Mouse (Mus musculus): Measurements from ENCODE around the gene Lca5l. TPM values are rescaled to one million over a fixed set of nuclear protein-coding genes. Genes with fewer than 3 reads are reported as not detected.

The Lca5l gene
- polyA plus RNA-seq, 1 experiment from 2014 or later, result 1.7 TPM

GRCm38 (mm10) chr16:96222452-96222851 is 30.4 kb upstream of the Lca5l start:
- ATAC-seq, result no peak
- Histone ChIP-seq H3K4me3 (ENCODE audit: low read depth, low read length) (no peak overlapping the region), H3K27me3 (ENCODE audit: control insufficient read depth, insufficient read depth, low read depth, low read length) (no peaks in the 10 kb centered on the region), H3K27ac (ENCODE audit: low read length) (no peak overlapping the region), H3K9ac (ENCODE audit: low read depth, low read length) (no peak overlapping the region), H3K4me1 (ENCODE audit: control insufficient read depth, insufficient read depth, low read length) (no peaks in the 10 kb centered on the region), H3K9me3 (replicated peaks; ENCODE audit: control insufficient read depth, low read length, poor library complexity, severe bottlenecking) (no peaks in the 10 kb centered on the region), H3K36me3 (ENCODE audit: control insufficient read depth, insufficient read depth, low read length) (no peaks in the 10 kb centered on the region), H3K4me2 (ENCODE audit: low read length) (no peak overlapping the region)
- WGBS, result 89% methylated on average over 1 of the region's 1 CpGs

- H3K4me2 ChIP-seq (ENCODE audit: low read length), result no peak overlapping the region
- WGBS, result 91% methylated on average over 3 of the region's 3 CpGs
These were observed 29.9 kb upstream of the Lca5l start for GRCm38 (mm10) chr16:96221959-96222358.

GRCm38 (mm10) chr16:96221491-96221890 is 29.4 kb upstream of the Lca5l start:
- H3K27ac ChIP-seq (ENCODE audit: low read length), result no peak overlapping the region
- no peak for ATAC-seq
- no peak overlapping the region for H3K4me3 ChIP-seq (ENCODE audit: low read depth, low read length)
- WGBS, result 72% methylated on average over 5 of the region's 5 CpGs
- H3K4me1 ChIP-seq (ENCODE audit: control insufficient read depth, insufficient read depth, low read length), result no peaks in the 10 kb centered on the region
- no peak overlapping the region for H3K4me2 ChIP-seq (ENCODE audit: low read length)
- H3K36me3 ChIP-seq (ENCODE audit: control insufficient read depth, insufficient read depth, low read length), result no peaks in the 10 kb centered on the region
- H3K9ac ChIP-seq (ENCODE audit: low read depth, low read length), result no peak overlapping the region
- no peaks in the 10 kb centered on the region for H3K9me3 ChIP-seq (replicated peaks; ENCODE audit: control insufficient read depth, low read length, poor library complexity, severe bottlenecking)
- H3K27me3 ChIP-seq (ENCODE audit: control insufficient read depth, insufficient read depth, low read depth, low read length), result no peaks in the 10 kb centered on the region

More at GRCm38 (mm10) chr16:96221959-96222358, 29.9 kb upstream of the Lca5l start:
- no peaks in the 10 kb centered on the region for H3K36me3 ChIP-seq (ENCODE audit: control insufficient read depth, insufficient read depth, low read length)
- H3K9me3 ChIP-seq (replicated peaks; ENCODE audit: control insufficient read depth, low read length, poor library complexity, severe bottlenecking), result no peaks in the 10 kb centered on the region
- H3K9ac ChIP-seq (ENCODE audit: low read depth, low read length), result no peak overlapping the region
- H3K4me1 ChIP-seq (ENCODE audit: control insufficient read depth, insufficient read depth, low read length), result no peaks in the 10 kb centered on the region
- ATAC-seq, result no peak
- H3K27ac ChIP-seq (ENCODE audit: low read length), result no peak overlapping the region
- H3K4me3 ChIP-seq (ENCODE audit: low read depth, low read length), result no peak overlapping the region
- H3K27me3 ChIP-seq (ENCODE audit: control insufficient read depth, insufficient read depth, low read depth, low read length), result no peaks in the 10 kb centered on the region

- Histone ChIP-seq H3K4me1 (ENCODE audit: control insufficient read depth, insufficient read depth, low read length) (no peaks in the 10 kb centered on the region), H3K27me3 (ENCODE audit: control insufficient read depth, insufficient read depth, low read depth, low read length) (no peaks in the 10 kb centered on the region), H3K4me3 (ENCODE audit: low read depth, low read length) (no peak overlapping the region), H3K27ac (ENCODE audit: low read length) (no peak overlapping the region), H3K9me3 (replicated peaks; ENCODE audit: control insufficient read depth, low read length, poor library complexity, severe bottlenecking) (no peaks in the 10 kb centered on the region), H3K9ac (ENCODE audit: low read depth, low read length) (no peak overlapping the region), H3K4me2 (ENCODE audit: low read length) (no peak overlapping the region), H3K36me3 (ENCODE audit: control insufficient read depth, insufficient read depth, low read length) (no peaks in the 10 kb centered on the region)
- WGBS, result 94% methylated on average over 4 of the region's 4 CpGs
- ATAC-seq, result no peak
These were observed 21.0 kb upstream of the Lca5l start for GRCm38 (mm10) chr16:96213027-96213426.

DNA sequence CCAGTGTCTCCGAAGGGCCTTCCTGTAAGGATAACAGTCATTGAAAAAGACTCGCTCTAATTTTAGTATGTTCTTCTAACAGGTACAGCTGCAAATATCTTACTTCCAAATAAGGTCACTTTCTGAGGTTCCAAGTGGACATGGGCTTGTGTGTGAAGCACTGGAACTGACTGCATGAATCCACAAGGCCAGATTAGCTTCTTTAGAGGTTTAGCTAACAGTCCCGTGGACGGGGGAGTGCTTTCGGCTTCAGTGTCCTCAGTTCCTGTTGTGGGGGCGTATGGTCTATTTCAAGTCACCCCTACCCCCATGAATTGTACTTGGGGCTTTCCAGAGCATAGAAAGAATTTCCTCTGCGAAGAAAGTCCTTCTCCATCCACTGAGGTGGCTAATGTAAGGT is 18.8 kb upstream of the Lca5l start:
- Histone ChIP-seq H3K9me3 (replicated peaks; ENCODE audit: control insufficient read depth, low read length, poor library complexity, severe bottlenecking) (no peaks in the 10 kb centered on the region), H3K4me1 (ENCODE audit: control insufficient read depth, insufficient read depth, low read length) (no peaks in the 10 kb centered on the region), H3K4me3 (ENCODE audit: low read depth, low read length) (no peak overlapping the region), H3K4me2 (ENCODE audit: low read length) (no peak overlapping the region), H3K27ac (ENCODE audit: low read length) (no peak overlapping the region), H3K36me3 (ENCODE audit: control insufficient read depth, insufficient read depth, low read length) (no peaks in the 10 kb centered on the region), H3K27me3 (ENCODE audit: control insufficient read depth, insufficient read depth, low read depth, low read length) (no peaks in the 10 kb centered on the region), H3K9ac (ENCODE audit: low read depth, low read length) (no peak overlapping the region)
- WGBS, result 91% methylated on average over 7 of the region's 7 CpGs
- no peak for ATAC-seq

- no peaks in the 10 kb centered on the region for H3K4me1 ChIP-seq (ENCODE audit: control insufficient read depth, insufficient read depth, low read length)
- no peak overlapping the region for H3K9ac ChIP-seq (ENCODE audit: low read depth, low read length)
- H3K4me3 ChIP-seq (ENCODE audit: low read depth, low read length), result no peak overlapping the region
- WGBS, result 86% methylated on average over 10 of the region's 10 CpGs
- no peak for ATAC-seq
- H3K36me3 ChIP-seq (ENCODE audit: control insufficient read depth, insufficient read depth, low read length), result no peaks in the 10 kb centered on the region
- H3K9me3 ChIP-seq (replicated peaks; ENCODE audit: control insufficient read depth, low read length, poor library complexity, severe bottlenecking), result no peaks in the 10 kb centered on the region
- H3K27ac ChIP-seq (ENCODE audit: low read length), result no peak overlapping the region
- H3K27me3 ChIP-seq (ENCODE audit: control insufficient read depth, insufficient read depth, low read depth, low read length), result no peaks in the 10 kb centered on the region
- no peak overlapping the region for H3K4me2 ChIP-seq (ENCODE audit: low read length)
These were observed 17.7 kb upstream of the Lca5l start for GRCm38 (mm10) chr16:96209789-96210188.

DNA sequence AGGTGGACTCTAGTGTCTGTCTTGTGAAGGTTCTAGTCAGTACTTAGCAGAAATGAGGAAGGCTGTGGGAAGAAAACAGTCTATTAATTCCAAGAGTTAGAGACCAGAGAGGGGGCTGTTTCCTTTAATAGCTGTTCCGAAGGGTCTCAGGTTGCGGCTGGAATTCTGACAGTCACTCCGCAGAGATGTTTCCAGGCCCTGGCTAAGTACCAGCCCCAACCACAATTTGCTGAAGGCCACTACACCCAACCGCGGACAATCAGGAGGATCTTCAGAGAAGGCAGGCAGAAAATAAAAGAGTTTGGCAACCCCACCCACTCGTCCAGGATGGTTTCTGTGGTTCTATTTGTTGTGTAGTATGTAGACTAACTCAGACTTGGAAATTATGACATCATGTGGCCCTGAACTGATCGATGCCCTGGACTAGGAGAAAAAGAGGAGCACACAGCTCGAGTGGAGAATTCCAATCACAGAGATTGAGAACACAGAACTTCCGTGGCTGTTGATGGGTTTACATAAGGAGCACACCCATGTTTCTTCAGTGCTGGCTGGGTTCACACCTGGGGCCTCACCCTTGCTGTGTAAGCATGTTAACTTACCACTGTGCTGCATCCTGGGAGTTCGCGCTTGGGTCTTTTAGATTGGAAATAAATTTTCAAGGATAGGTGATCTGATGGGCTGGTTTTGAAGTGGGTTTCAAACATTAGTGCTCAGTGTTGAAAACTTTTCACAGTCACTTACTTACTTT is 9.6 kb upstream of the Lca5l start:
- Histone ChIP-seq H3K4me2 (ENCODE audit: low read length) (no peak overlapping the region), H3K4me1 (ENCODE audit: control insufficient read depth, insufficient read depth, low read length) (peaks cover 8% of the 10 kb centered on the region), H3K36me3 (ENCODE audit: control insufficient read depth, insufficient read depth, low read length) (no peaks in the 10 kb centered on the region), H3K9me3 (replicated peaks; ENCODE audit: control insufficient read depth, low read length, poor library complexity, severe bottlenecking) (no peaks in the 10 kb centered on the region), H3K27ac (ENCODE audit: low read length) (no peak overlapping the region), H3K27me3 (ENCODE audit: control insufficient read depth, insufficient read depth, low read depth, low read length) (no peaks in the 10 kb centered on the region), H3K9ac (ENCODE audit: low read depth, low read length) (no peak overlapping the region), H3K4me3 (ENCODE audit: low read depth, low read length) (no peak overlapping the region)
- no peak for ATAC-seq
- 87% methylated on average over 11 of the region's 11 CpGs for WGBS

DNA sequence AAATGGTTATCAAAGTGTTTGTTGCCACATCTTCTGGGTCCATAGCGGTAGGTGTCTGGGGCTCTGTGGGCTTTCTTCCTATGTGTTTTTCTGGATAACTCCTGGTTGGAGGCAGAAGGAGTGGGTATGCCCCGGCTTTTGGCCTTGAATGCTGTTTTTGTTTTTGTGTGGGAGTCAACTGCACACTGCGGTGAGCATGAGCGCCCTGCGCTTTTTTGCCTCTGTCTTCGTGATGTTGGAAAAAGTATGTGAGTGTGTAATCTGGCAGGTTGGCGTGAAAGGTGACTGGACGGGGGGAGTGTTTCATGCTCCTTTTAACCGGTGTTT is 8.6 kb upstream of the Lca5l start:
- Histone ChIP-seq H3K36me3 (ENCODE audit: control insufficient read depth, insufficient read depth, low read length) (no peaks in the 10 kb centered on the region), H3K4me1 (ENCODE audit: control insufficient read depth, insufficient read depth, low read length) (peaks cover 8% of the 10 kb centered on the region), H3K9ac (ENCODE audit: low read depth, low read length) (0 out of 2 replicates have a peak overlapping the region, but pooled peaks have one; percentile 0), H3K4me3 (ENCODE audit: low read depth, low read length) (no peak overlapping the region; the same call in 1 of the 2 replicates), H3K9me3 (replicated peaks; ENCODE audit: control insufficient read depth, low read length, poor library complexity, severe bottlenecking) (no peaks in the 10 kb centered on the region), H3K4me2 (ENCODE audit: low read length) (peak overlapping the region; percentile 47), H3K27me3 (ENCODE audit: control insufficient read depth, insufficient read depth, low read depth, low read length) (no peaks in the 10 kb centered on the region), H3K27ac (ENCODE audit: low read length) (no peak overlapping the region)
- ATAC-seq, result no peak
- WGBS, result 38% methylated on average over 9 of the region's 9 CpGs

DNA sequence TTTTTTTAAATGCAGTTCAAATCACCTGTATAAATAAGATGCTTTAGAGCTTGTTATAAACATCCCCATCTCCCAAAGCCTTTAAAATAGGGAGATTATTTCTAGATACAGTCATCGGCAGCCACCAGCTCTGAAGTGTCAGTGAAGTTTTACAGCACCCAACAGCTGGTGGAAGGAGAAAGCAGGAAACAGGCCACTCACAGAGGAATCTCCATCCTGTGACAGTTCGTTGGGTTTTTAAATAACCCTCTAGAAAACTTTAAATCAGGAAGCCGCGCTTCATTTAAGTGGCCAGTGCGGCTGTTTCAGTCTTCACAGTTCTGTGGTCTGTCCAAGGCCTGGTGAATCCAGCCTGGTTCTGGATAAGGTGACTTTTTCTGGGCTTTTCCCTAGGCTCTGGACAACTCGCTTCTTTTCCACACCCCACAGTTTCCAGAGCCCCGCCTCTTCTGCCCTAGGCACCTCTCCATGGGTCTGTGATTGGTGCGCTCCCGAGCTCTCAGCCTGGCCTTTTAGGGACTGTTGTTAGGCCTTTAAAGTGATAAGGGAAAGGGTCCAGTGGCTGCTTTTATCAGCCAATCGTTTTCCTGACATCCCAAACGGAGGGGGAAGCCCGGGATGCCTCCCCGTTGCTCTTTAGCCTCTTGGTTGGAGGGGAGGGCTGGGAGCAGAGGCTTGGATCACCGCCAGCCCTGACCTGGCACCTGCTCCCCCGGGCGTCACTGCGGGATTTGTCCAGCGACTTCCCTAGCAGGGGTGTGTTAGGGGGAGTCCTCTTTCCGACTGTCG is 8.0 kb upstream of the Lca5l start, which contains the start of gene Sh3bgr:
Sh3bgr (plus strand) TSS at position 538 of the 789 bp plus-strand sequence.
- H3K9ac ChIP-seq (ENCODE audit: low read depth, low read length), result 0 out of 2 replicates have a peak within 1 kb of the TSS, but pooled peaks have one; percentile 0
- H3K27me3 ChIP-seq (ENCODE audit: control insufficient read depth, insufficient read depth, low read depth, low read length), result no peaks in the 10 kb centered on the region
- no peaks in the 10 kb centered on the region for H3K9me3 ChIP-seq (replicated peaks; ENCODE audit: control insufficient read depth, low read length, poor library complexity, severe bottlenecking)
- H3K4me2 ChIP-seq (ENCODE audit: low read length), result peak within 1 kb of the TSS; percentile 47
- peak within 1 kb of the TSS; percentile 5; the same call in 1 of the 2 replicates for H3K4me3 ChIP-seq (ENCODE audit: low read depth, low read length)
- no peak within 1 kb of the TSS for H3K27ac ChIP-seq (ENCODE audit: low read length)
- whole genome bisulfite sequencing, result 8% methylated on average over 20 of the region's 20 CpGs
- H3K4me1 ChIP-seq (ENCODE audit: control insufficient read depth, insufficient read depth, low read length), result peaks cover 8% of the 10 kb centered on the region
- no peak for ATAC-seq
- H3K36me3 ChIP-seq (ENCODE audit: control insufficient read depth, insufficient read depth, low read length), result no peaks in the 10 kb centered on the region

All from midbrain, embryonic 16.5 days (tissue).